Mouse (Mus musculus): ENCODE data around the gene Bach2. TPM values are rescaled to one million over a fixed set of nuclear protein-coding genes. Genes with fewer than 3 reads are reported as not detected.

Gene Bach2
- total RNA-seq, 2 experiments from 2014 or later = 20.8 to 25.8 TPM

DNA sequence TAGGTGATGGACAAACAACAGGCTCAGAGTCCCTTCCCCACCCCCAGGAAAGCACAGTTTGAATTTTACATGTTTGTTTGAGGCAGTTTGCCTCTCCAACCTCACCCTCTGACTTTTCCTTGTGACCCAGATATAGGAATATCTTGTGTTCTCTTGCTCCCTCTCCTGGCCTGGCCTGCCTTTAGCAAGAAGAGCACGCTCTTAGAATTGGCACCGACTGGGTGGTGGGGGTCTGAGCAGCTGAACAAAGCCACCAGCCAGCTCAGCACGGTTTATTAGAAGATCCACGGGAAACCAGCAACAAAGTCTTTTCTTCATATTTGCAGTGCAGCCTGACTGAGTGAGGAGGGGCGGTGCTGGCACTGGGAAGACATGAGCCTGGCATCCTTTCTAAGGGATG lies 299.5 kb downstream of the Bach2 start:
- TF ChIP-seq CTCF (IDR thresholded peaks at IDR 0.05) = peak; percentile 77
- no peak overlapping the region for H3K27ac ChIP-seq
- peak; percentile 52 to 63 for DNase-seq (ENCODE audit: extremely low spot score in 1 of 2, low spot score in 2 of 2)
- H3K4me3 ChIP-seq = no peak overlapping the region
- intact Hi-C loops (cut with DNase I) = loop anchor here (2.0 to 10.0 kb wide), 4 partner anchors 299 to 483 kb away; partner anchors contain the start of gene Bach2

DNA sequence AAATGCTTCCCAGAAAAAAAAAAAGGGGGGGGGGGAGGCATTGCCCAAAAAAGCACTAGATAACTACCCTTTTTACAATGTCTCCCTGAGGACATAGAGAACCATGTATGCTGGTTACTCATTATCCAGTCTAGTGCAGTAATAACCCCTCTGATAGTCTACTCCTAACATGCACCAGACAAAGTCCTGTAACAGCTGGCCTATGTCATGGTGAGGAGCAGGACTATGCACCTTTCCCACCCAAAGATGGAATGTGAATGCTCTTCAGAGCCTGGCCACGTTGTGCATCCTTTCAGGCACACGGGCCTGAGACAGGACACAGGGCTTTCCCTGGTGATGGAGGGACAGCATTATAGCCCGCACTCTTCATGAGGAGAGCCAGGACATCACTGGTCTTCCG lies 299.9 kb downstream of the Bach2 start:
- TF ChIP-seq CTCF (IDR thresholded peaks at IDR 0.05) = no peak
- H3K27ac ChIP-seq = no peak overlapping the region
- intact Hi-C loops (cut with DNase I) = loop anchor here (2.0 to 10.0 kb wide), 4 partner anchors 300 to 484 kb away; partner anchors contain the start of gene Bach2
- no peak overlapping the region for H3K4me3 ChIP-seq
- no peak for DNase-seq (ENCODE audit: extremely low spot score in 1 of 2, low spot score in 2 of 2)

DNA sequence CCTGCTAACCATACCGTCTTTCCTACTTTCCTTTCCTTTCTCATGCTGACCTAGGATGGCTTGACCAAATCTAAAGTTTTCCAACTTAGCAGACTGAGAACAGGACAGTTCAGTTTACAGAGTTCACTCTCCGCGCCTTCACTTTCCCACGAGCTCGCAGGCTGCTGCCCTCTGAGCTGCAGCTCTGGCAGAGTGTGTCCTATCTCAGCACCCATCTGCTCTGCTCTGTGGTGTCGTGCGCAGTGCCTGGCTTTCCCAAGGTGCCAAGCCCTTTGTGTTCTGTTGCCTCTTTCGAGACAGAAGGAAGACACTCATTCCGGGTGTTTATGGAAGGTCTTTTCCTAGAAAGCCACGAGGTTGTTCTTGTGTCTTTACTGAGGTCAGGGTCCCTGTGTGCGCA lies 300.4 kb downstream of the Bach2 start:
- TF ChIP-seq CTCF (IDR thresholded peaks at IDR 0.05) = no peak
- Histone ChIP-seq H3K27ac (no peak overlapping the region), H3K4me3 (no peak overlapping the region)
- DNase-seq (ENCODE audit: extremely low spot score in 1 of 2, low spot score in 2 of 2) = no peak
- intact Hi-C loops (cut with DNase I) = loop anchor here (2.0 to 10.0 kb wide), 4 partner anchors 300 to 484 kb away; partner anchors contain the start of gene Bach2

DNA sequence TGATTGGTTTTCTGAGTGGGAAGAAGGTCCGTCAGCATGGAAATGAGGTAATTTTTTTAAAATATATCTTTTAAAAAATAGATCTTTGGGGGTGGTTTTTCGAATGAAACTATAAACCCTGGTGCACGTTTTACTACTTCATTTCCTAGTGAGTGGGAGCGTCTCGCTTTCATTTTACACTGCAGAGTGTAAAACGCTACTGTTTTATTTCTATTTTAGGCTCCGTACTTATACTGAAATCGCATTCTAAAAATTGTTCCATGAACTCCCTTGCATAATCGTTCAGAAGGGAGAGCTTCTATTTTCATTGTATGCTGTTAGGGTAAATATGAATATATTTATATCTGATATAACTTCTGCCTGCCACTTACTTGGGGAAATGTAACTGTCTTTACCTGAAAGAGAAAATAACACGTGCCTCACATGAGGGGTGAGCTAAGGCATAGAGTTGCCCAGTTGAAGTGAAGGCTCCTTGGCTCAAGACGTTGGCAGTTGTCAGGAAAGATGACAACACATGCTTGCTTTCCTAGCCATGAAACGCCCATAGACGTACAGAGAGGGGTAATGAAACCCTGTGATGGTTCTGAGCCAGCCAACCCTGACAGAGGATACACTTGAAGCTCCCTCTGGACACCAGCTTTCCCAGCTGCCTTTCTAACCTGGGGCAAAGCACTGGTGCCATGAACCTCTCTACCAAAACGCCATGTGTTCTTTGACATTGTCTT lies 306.4 kb downstream of the Bach2 start:
- no peak for DNase-seq (ENCODE audit: extremely low spot score in 1 of 2, low spot score in 2 of 2)
- H3K4me3 ChIP-seq = no peak overlapping the region
- TF ChIP-seq CTCF (IDR thresholded peaks at IDR 0.05) = no peak
- intact Hi-C loops (cut with DNase I) = no loop called here
- no peak overlapping the region for H3K27ac ChIP-seq

DNA sequence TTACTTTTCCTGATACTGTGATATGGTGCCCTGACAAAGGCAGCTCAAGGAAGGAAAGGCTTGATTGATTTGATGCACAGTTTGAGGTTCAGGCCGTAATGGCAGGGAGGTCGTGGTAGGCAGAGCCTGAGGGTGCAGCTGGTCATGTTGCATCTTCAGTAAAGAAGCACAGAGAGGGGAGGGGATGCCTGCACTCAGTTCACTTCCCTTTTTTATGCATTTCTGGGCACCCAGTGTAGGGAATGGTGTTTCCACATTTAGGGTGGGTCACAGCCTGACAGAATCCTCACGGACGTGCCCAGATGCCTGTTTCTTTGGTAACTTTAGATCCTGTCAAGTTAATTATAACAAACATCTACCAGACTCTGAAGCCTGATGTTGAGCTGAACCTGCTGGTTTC lies 306.9 kb downstream of the Bach2 start:
- no peak for TF ChIP-seq CTCF (IDR thresholded peaks at IDR 0.05)
- intact Hi-C loops (cut with DNase I) = no loop called here
- Histone ChIP-seq H3K4me3 (no peak overlapping the region), H3K27ac (no peak overlapping the region)
- no peak for DNase-seq (ENCODE audit: extremely low spot score in 1 of 2, low spot score in 2 of 2)

DNA sequence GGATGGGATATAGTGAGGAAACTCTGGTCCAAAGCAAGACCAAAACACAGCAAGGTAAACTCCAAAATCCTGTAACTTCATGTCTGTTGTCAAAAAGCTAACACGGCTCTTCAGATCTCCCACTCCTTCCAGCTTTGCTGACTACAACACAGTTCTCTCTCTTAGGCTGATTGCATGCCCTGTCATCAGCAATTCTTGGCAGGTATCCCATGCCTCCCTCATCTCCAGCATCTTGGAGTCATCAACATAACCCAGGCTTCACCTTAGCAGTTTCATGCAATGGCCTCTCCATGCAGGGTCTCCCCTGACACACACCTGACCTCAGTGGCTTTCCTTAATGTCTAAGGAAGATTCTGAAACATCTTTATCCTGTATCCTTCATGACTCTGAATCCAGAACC lies 310.5 kb downstream of the Bach2 start:
- no peak for DNase-seq (ENCODE audit: extremely low spot score in 1 of 2, low spot score in 2 of 2)
- H3K27ac ChIP-seq = no peak overlapping the region
- intact Hi-C loops (cut with DNase I) = no loop called here
- no peak for TF ChIP-seq CTCF (IDR thresholded peaks at IDR 0.05)
- H3K4me3 ChIP-seq = no peak overlapping the region

DNA sequence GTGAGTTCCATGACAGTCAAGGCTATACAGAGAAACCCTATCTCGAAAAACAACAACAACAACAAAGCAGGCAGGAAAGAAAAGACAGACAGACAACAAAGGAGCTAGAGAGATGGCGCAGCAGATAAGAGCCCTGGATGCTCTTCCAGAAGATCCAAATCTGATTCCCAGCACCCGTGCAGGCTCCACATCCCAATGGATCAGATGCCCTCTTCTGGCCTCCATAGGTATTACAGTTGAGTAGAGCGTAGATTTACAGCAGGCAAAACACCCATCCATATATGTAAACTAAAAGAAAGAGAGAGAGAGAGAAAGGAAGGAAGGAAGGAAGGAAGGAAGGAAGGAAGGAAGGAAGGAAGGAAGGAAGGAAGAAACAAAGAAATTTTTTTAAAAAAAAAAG lies 312.7 kb downstream of the Bach2 start:
- intact Hi-C loops (cut with DNase I) = no loop called here
- DNase-seq (ENCODE audit: extremely low spot score in 1 of 2, low spot score in 2 of 2) = no peak
- TF ChIP-seq CTCF (IDR thresholded peaks at IDR 0.05) = peak; percentile 58

DNA sequence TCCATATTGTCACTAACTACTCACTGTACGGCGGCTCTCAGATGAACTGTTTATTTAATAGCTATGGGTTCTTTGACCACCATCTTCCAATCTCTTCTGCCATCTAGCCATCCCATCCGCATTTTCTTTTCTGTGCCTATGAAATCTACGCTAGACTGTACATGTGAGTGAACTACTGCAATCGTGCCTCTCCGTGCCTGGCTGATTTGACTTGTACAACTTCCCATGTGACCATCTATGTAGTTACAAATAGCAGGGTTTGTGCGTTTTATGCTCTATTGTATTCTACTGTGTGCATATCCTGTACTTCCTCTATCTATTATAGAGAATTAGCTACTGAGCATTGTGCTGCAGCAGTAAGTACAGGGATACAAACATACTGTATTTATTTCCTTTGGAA lies 316.9 kb downstream of the Bach2 start:
- no peak overlapping the region for H3K4me3 ChIP-seq
- DNase-seq (ENCODE audit: extremely low spot score in 1 of 2, low spot score in 2 of 2) = no peak
- no peak for TF ChIP-seq CTCF (IDR thresholded peaks at IDR 0.05)
- intact Hi-C loops (cut with DNase I) = no loop called here
- H3K27ac ChIP-seq = no peak overlapping the region

More for the DNA sequence above, 312.7 kb downstream of the Bach2 start:
- H3K27ac ChIP-seq = no peak overlapping the region
- no peak overlapping the region for H3K4me3 ChIP-seq

DNA sequence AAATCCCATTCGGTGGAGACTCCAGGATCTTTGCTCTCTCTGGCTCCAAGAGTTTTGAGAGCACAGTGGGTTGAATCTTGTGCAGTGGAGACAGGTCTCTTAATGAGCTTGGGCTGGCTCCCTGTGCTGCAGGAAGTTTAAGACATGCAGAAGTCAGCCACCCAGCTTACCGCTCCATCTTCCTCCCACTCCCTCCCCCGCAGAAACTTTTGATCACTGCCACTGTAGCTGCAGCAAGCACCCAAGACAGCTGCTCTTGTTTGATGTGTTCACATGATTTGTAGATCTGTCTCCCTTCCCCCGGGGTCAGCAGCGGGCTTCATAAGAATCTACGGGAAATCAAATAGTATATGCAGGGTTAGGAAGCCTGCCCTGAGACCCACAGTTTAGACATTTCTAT lies 321.6 kb downstream of the Bach2 start:
- Histone ChIP-seq H3K4me3 (no peak overlapping the region), H3K27ac (peak overlapping the region; percentile 65)
- peak in 1 of 2 experiments; percentile 41 for DNase-seq (ENCODE audit: extremely low spot score in 1 of 2, low spot score in 2 of 2)
- intact Hi-C loops (cut with DNase I) = no loop called here
- no peak for TF ChIP-seq CTCF (IDR thresholded peaks at IDR 0.05)

DNA sequence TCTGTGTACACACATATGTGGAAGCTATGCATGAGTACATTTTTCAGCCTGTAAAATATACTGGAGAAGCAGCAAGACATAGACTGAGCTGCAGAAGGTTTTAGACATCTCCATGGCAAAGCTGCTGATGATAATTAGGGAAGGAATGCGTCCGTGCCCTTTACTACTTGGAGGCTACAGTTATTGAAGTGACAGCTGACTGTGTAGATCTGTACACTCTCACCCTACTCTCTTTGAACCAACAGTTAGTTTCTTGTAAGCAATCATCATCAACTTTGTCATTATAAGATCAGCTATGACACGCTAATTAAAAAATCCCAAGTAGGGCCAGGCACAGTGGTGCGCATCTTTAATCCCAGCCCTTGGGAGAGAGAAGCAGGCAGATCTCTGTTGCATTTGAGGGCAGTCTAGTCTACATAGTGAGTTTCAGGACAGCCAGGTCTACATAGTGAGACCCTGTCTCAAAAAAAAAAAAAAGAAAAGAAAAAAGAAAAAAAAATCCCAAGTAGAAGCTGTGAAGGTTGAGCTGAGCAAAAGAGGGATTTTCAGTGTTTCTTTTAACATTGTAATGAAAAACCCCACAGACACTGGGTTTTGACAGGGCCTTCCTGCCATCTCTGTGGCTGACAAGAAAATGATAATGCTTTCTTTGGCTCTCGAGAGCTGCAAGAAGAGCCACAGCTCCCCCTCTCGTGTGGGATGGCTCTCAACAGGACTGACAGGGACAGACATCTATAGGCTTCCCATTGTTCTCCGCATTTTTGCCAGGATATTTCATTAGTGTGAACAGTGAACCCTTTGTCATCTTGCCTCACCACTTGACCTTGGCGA lies 322.3 kb downstream of the Bach2 start:
- no peak overlapping the region for H3K4me3 ChIP-seq
- peak; percentile 18 for TF ChIP-seq CTCF (IDR thresholded peaks at IDR 0.05)
- intact Hi-C loops (cut with DNase I) = no loop called here
- no peak for DNase-seq (ENCODE audit: extremely low spot score in 1 of 2, low spot score in 2 of 2)
- H3K27ac ChIP-seq = peak overlapping the region; percentile 65

DNA sequence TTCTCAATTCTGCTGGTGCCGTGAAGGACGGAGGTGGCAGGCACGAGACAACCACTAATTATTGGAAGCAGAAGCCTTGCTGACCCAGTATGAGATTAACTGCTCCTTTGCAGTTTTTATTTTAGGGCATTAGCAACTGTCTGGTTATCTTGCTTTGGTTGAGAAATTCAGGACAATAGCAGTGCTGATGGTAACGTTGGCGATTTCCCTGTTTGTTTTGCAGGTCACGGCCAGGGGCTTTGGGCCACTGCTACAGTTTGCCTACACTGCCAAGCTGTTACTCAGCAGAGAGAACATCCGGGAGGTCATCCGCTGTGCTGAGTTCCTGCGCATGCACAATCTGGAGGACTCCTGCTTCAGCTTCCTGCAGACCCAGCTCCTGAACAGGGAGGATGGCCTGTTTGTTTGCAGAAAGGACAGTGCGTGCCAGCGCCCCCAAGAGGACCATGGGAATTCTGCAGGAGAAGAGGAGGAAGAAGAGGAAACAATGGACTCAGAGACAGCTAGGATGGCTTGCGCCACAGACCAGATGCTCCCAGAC lies 323.0 kb downstream of the Bach2 start:
- H3K27ac ChIP-seq = peak overlapping the region; percentile 65
- no peak overlapping the region for H3K4me3 ChIP-seq
- DNase-seq (ENCODE audit: extremely low spot score in 1 of 2, low spot score in 2 of 2) = peak; percentile 41 to 59
- peak; percentile 52 for TF ChIP-seq CTCF (IDR thresholded peaks at IDR 0.05)
- intact Hi-C loops (cut with DNase I) = no loop called here
